Mouse (Mus musculus) small intestine, adult 2 months (tissue): ENCODE measurements around the gene Pcgf3.

Source experiments
- CTCF ChIP-seq: fragments of 200-500 bp; IDR thresholded peaks from 2 replicates; pipeline ENCODE4 v1.5.1; 2012; ENCODE audit warnings: low read depth, mild to moderate bottlenecking, control low read depth, inconsistent platforms, low read length, moderate library complexity, mixed read lengths; ENCODE audit not compliant: insufficient replicate concordance, insufficient read length; ENCODE audit errors: extremely low read depth
- POLR2A ChIP-seq: fragments of 200-500 bp; IDR thresholded peaks from 2 replicates; pipeline ENCODE4 v1.6.1; 2012; ENCODE audit warnings: low read depth, mild to moderate bottlenecking, control low read depth, inconsistent platforms, low read length, moderate library complexity

GRCm38 (mm10) chr5:108554041-108554440 lies 93.0 kb downstream of the Pcgf3 start:
- TF ChIP-seq CTCF (no peak), POLR2A (no peak)
